Mouse (Mus musculus) hindbrain, embryonic 14.5 days (tissue): ENCODE measurements around the gene Pitpnb. TPM values are rescaled to one million over a fixed set of nuclear protein-coding genes. Genes with fewer than 3 reads are reported as not detected.

Experiments used
- ATAC-seq: fragments of 200-750 bp; cut with Nextera tagmentation; 2 replicates; pipeline ENCODE4 v1.8.0; 2017; ENCODE audit warnings: moderate number of reproducible peaks, mild to moderate bottlenecking, moderate TSS enrichment, moderate library complexity; ENCODE audit not compliant: low FRiP score
- DNase-seq: peaks from one replicate; pipeline ENCODE4 v3.0.0-alpha.2; 2015; ENCODE audit warnings: low spot score
- H3K27ac ChIP-seq: fragments of 300-500 bp; sonication (generic); 2 replicates; pipeline ENCODE4 v1.5.1; 2014; ENCODE audit warnings: mild to moderate bottlenecking, moderate library complexity
- H3K27me3 ChIP-seq: fragments of 300-500 bp; sonication (generic); 2 replicates; pipeline ENCODE4 v1.6.1; 2014; ENCODE audit warnings: mild to moderate bottlenecking, low read length, mixed read lengths; ENCODE audit not compliant: control insufficient read depth, insufficient read depth
- H3K36me3 ChIP-seq: fragments of 300-500 bp; sonication (generic); replicated peaks from 2 replicates; pipeline ENCODE4 v1.6.1; 2014; ENCODE audit not compliant: control insufficient read depth, insufficient read depth
- H3K4me1 ChIP-seq: fragments of 300-500 bp; sonication (generic); replicated peaks from 2 replicates; pipeline ENCODE4 v1.6.1; 2014; ENCODE audit warnings: antibody characterized with exemption, low read length, mixed read lengths; ENCODE audit not compliant: control insufficient read depth, insufficient read depth
- H3K4me2 ChIP-seq: fragments of 300-500 bp; sonication (generic); replicated peaks from 2 replicates; pipeline ENCODE4 v1.6.1; 2014; ENCODE audit warnings: mild to moderate bottlenecking, moderate library complexity
- H3K4me3 ChIP-seq: fragments of 300-500 bp; sonication (generic); replicated peaks from 2 replicates; pipeline ENCODE4 v1.5.1; 2014; ENCODE audit warnings: mild to moderate bottlenecking, low read length
- H3K9ac ChIP-seq: fragments of 300-500 bp; sonication (generic); 2 replicates; pipeline ENCODE4 v1.6.1; 2014
- H3K9me3 ChIP-seq: fragments of 300-500 bp; sonication (generic); 2 replicates; pipeline ENCODE4 v1.6.1; 2016; ENCODE audit warnings: low read length; ENCODE audit not compliant: control insufficient read depth
- WGBS: fragments of 180-500 bp; shearing (Covaris S2); extraction: QIAGEN DNeasy Blood & Tissue Kit; methylation state at CpG from one replicate; pipeline ENCODE4 v1.1.7; 2014; 5-methylcytosine and 5-hydroxymethylcytosine counted together
- polyA plus RNA-seq: library from polyadenylated mRNA; unstranded; fragments of >200 nt; fragmentation: Nextera tagmentation; extraction: Ambion mirVana; gene quantifications from 2 replicates; pipeline ENCODE4 v1.2.1, GENCODE M21; 2014

The Pitpnb gene
- polyA plus RNA-seq, 1 experiment from 2014 or later, result 95.2 TPM

- Histone ChIP-seq H3K4me1 (no peaks in the 10 kb centered on the region), H3K9ac (no peak overlapping the region), H3K36me3 (no peaks in the 10 kb centered on the region), H3K9me3 (no peaks in the 10 kb centered on the region), H3K4me3 (no peak overlapping the region), H3K4me2 (no peak overlapping the region), H3K27ac (no peak overlapping the region), H3K27me3 (no peaks in the 10 kb centered on the region)
- WGBS, result 83% methylated on average over 7 of the region's 7 CpGs
- DNase-seq, result no peak
- no peak for ATAC-seq
Observed at GRCm38 (mm10) chr5:111301736-111302135, 28.8 kb upstream of the Pitpnb start.

- no peak overlapping the region for H3K4me3 ChIP-seq
- no peaks in the 10 kb centered on the region for H3K27me3 ChIP-seq
- H3K4me1 ChIP-seq, result no peaks in the 10 kb centered on the region
- no peak overlapping the region for H3K27ac ChIP-seq
- WGBS, result 91% methylated on average over 3 of the region's 3 CpGs
- no peak for DNase-seq
- ATAC-seq, result no peak
- H3K9ac ChIP-seq, result no peak overlapping the region
- no peaks in the 10 kb centered on the region for H3K9me3 ChIP-seq
- H3K4me2 ChIP-seq, result no peak overlapping the region
- H3K36me3 ChIP-seq, result no peaks in the 10 kb centered on the region
Observed at GRCm38 (mm10) chr5:111304730-111305129, 25.8 kb upstream of the Pitpnb start.

- no peak overlapping the region for H3K9ac ChIP-seq
- WGBS, result 74% methylated on average over 6 of the region's 6 CpGs
- no peaks in the 10 kb centered on the region for H3K9me3 ChIP-seq
- no peaks in the 10 kb centered on the region for H3K36me3 ChIP-seq
- H3K4me1 ChIP-seq, result no peaks in the 10 kb centered on the region
- H3K4me3 ChIP-seq, result no peak overlapping the region
- no peaks in the 10 kb centered on the region for H3K27me3 ChIP-seq
- H3K27ac ChIP-seq, result no peak overlapping the region
- no peak for ATAC-seq
- no peak overlapping the region for H3K4me2 ChIP-seq
- no peak for DNase-seq
Observed at GRCm38 (mm10) chr5:111310185-111310584, 20.4 kb upstream of the Pitpnb start.

GRCm38 (mm10) chr5:111313833-111314232, 16.7 kb upstream of the Pitpnb start:
- no peaks in the 10 kb centered on the region for H3K4me1 ChIP-seq
- DNase-seq (no peak), ATAC-seq (no peak)
- no peaks in the 10 kb centered on the region for H3K9me3 ChIP-seq
- whole genome bisulfite sequencing, result 86% methylated on average over 9 of the region's 9 CpGs
- H3K4me3 ChIP-seq, result no peak overlapping the region
- H3K4me2 ChIP-seq, result no peak overlapping the region
- H3K36me3 ChIP-seq, result no peaks in the 10 kb centered on the region
- H3K27me3 ChIP-seq, result no peaks in the 10 kb centered on the region
- H3K27ac ChIP-seq, result no peak overlapping the region
- no peak overlapping the region for H3K9ac ChIP-seq

GRCm38 (mm10) chr5:111315061-111315460, 15.5 kb upstream of the Pitpnb start:
- WGBS, result 89% methylated on average over 6 of the region's 6 CpGs
- DNase-seq (no peak), ATAC-seq (no peak)

GRCm38 (mm10) chr5:111317526-111317925, 13.0 kb upstream of the Pitpnb start:
- Histone ChIP-seq H3K9me3 (no peaks in the 10 kb centered on the region), H3K27ac (no peak overlapping the region), H3K4me3 (no peak overlapping the region), H3K4me2 (no peak overlapping the region), H3K9ac (no peak overlapping the region), H3K4me1 (no peaks in the 10 kb centered on the region), H3K36me3 (no peaks in the 10 kb centered on the region), H3K27me3 (no peaks in the 10 kb centered on the region)
- ATAC-seq (no peak), DNase-seq (no peak)
- WGBS, result 89% methylated on average over 3 of the region's 3 CpGs

More at GRCm38 (mm10) chr5:111315061-111315460, 15.5 kb upstream of the Pitpnb start:
- Histone ChIP-seq H3K27me3 (no peaks in the 10 kb centered on the region), H3K9me3 (no peaks in the 10 kb centered on the region), H3K4me2 (no peak overlapping the region), H3K27ac (no peak overlapping the region), H3K4me3 (no peak overlapping the region), H3K4me1 (no peaks in the 10 kb centered on the region), H3K36me3 (no peaks in the 10 kb centered on the region), H3K9ac (no peak overlapping the region)

GRCm38 (mm10) chr5:111318946-111319345, 11.6 kb upstream of the Pitpnb start:
- ATAC-seq (no peak), DNase-seq (no peak)
- H3K4me1 ChIP-seq, result no peaks in the 10 kb centered on the region
- H3K27ac ChIP-seq, result no peak overlapping the region
- no peaks in the 10 kb centered on the region for H3K9me3 ChIP-seq
- H3K36me3 ChIP-seq, result no peaks in the 10 kb centered on the region
- H3K4me3 ChIP-seq, result no peak overlapping the region
- no peak overlapping the region for H3K4me2 ChIP-seq
- H3K27me3 ChIP-seq, result no peaks in the 10 kb centered on the region
- WGBS, result 63% methylated on average over 1 of the region's 1 CpGs
- no peak overlapping the region for H3K9ac ChIP-seq

- H3K27me3 ChIP-seq, result no peaks in the 10 kb centered on the region
- 30% methylated on average over 1 of the region's 1 CpGs for whole genome bisulfite sequencing
- ATAC-seq, result no peak
Observed at GRCm38 (mm10) chr5:111325813-111326212, 4.8 kb upstream of the Pitpnb start.

GRCm38 (mm10) chr5:111327420-111327819, 3.1 kb upstream of the Pitpnb start:
- no peak overlapping the region for H3K4me2 ChIP-seq
- WGBS, result 87% methylated on average over 7 of the region's 7 CpGs
- H3K27me3 ChIP-seq, result no peaks in the 10 kb centered on the region
- DNase-seq, result no peak
- no peak overlapping the region for H3K4me3 ChIP-seq
- no peaks in the 10 kb centered on the region for H3K36me3 ChIP-seq
- ATAC-seq, result no peak
- H3K27ac ChIP-seq, result no peak overlapping the region
- H3K4me1 ChIP-seq, result peaks cover 9% of the 10 kb centered on the region
- H3K9ac ChIP-seq, result no peak overlapping the region
- H3K9me3 ChIP-seq, result no peaks in the 10 kb centered on the region

More at GRCm38 (mm10) chr5:111325813-111326212, 4.8 kb upstream of the Pitpnb start:
- Histone ChIP-seq H3K27ac (no peak overlapping the region), H3K9ac (no peak overlapping the region), H3K36me3 (no peaks in the 10 kb centered on the region), H3K4me1 (no peaks in the 10 kb centered on the region; the same call in 1 of the 2 replicates), H3K4me3 (no peak overlapping the region), H3K9me3 (no peaks in the 10 kb centered on the region), H3K4me2 (no peak overlapping the region)
- no peak for DNase-seq

GRCm38 (mm10) chr5:111329782-111330416, 664 bp upstream of the Pitpnb start:
- Histone ChIP-seq H3K4me3 (peak overlapping the region; percentile 93), H3K4me1 (peaks cover 9% of the 10 kb centered on the region), H3K27me3 (no peaks in the 10 kb centered on the region), H3K4me2 (peak overlapping the region; percentile 65), H3K27ac (peak overlapping the region; percentile 89), H3K9me3 (no peaks in the 10 kb centered on the region), H3K36me3 (peaks cover 11% of the 10 kb centered on the region; the same call in 1 of the 2 replicates), H3K9ac (peak overlapping the region; percentile 72)
- no peak for DNase-seq
- no peak; the same call in 1 of the 2 replicates for ATAC-seq
- WGBS, result 26% methylated on average over 10 of the region's 10 CpGs
